Mouse (Mus musculus) thymus, postnatal 0 days (tissue): ENCODE data around the gene Sytl3. TPM values are rescaled to one million over a fixed set of nuclear protein-coding genes. Genes with fewer than 3 reads are reported as not detected.
"Not testable (repeated sequence)": the region's sequence is repeated elsewhere in the genome, so short reads cannot be mapped to it uniquely, and the experiment has no call there.

ENCODE experiments used
- DNase-seq: peaks from one replicate; pipeline ENCODE4 v3.0.0-alpha.2; 2015; ENCODE audit warnings: low spot score
- polyA plus RNA-seq: library from polyadenylated mRNA; unstranded; fragments of >200 nt; fragmentation: Nextera tagmentation; extraction: Ambion mirVana; gene quantifications from 2 replicates; pipeline ENCODE4 v1.2.1, GENCODE M21; 2015

The Sytl3 gene
- 62.0 and 75.8 TPM in 2 replicates for polyA plus RNA-seq

DNA sequence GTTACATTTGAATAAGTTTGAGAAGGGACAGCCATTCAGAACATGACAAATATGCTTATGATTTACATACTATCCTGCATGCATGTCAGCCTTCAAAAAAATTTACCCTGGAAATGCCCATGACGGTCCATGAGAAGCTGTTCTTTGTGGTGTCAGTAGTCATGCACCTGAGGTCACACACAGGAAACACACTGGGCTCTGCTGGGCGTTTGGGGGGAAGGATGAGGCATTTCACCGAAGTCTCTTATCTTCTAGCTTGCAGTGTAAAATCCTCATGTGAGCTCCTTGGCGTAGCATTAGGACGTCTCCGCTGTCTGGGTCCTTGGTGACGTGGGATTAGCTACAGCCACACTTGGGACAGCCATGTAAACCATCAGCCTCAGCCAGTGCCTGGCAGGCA, at the start of gene Sytl3:
Gene Sytl3, plus strand, starts transcription at position 293 of the 400 bp plus-strand sequence.
- not testable (repeated sequence) for DNase-seq

DNA sequence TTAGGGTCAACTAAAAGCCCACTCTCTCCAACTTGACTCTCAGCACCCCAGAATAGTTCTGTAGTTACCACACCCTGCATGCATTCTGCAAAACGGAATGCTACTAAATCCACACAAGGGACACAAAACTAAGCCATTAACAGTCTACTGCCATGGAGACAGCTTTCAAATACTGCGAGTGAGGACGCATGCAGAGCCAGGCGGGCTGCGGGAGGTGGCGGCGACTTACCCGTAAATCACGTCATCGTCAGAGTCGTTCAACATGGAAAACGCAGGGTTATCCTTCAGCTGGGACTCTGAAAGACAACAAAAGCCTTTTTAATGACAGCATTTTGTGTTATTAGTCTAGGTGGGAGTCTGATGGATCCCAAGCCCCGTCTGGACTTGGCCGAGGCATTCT, 45.4 kb upstream of the Sytl3 start:
- not testable (repeated sequence) for DNase-seq

- DNase-seq, result not testable (repeated sequence)
These were observed 44.6 kb upstream of the Sytl3 start for GRCm38 (mm10) chr17:6614316-6614715.

GRCm38 (mm10) chr17:6616731-6617130, 42.2 kb upstream of the Sytl3 start:
- not testable (repeated sequence) for DNase-seq

DNA sequence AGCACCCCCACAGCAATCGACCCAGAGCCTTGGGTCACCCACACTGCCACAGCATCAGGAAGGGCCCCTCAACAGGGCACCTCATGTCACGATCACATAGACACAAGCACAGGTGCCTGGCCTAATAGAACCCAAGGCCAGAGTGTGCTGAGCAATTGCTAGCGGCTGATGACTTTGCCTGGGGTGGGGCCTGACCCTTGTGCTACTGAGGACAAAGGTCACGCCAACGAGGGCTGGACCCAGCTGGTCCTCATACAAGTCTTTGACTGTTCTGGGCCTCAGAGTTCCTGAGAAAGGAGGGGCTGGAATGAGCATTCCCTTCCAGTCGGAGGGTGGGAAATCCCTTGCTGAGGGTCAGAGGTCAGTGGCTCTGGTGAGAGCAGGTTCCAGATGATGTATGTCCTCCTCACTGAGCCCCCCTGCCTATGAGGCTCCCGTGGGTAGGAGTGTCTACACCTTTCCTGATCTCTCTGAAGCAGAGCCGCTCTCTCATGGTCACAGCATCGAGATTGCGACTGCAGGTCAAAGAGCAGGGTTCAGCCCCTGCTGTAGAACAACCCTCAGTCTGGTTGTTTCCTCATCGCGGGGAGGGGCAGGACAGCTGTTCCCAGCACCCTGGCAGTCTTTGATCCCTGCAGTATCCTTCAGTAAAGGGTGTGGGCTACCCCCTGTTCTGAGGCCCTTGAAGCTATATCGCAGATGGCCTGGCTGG, 41.0 kb upstream of the Sytl3 start:
- DNase-seq, result not testable (repeated sequence)

DNA sequence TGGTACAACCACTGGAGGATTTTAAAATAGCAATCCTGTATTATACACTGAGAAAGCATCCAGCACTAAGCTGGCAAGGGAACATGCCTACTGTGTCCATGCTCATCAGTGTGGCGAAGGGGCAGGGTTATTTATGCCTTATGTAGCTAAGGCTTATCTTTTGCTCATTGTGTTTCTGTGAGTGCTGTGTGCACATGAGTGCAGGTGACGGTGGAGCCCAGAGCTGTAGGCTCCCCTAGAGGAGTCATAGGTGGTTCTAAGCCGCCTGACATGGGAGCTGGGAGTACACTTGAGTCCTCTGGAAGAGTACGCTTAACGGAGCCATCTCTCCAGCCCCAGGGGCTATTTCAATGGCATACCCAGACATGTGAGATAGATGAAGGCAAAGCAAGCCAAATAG, 39.6 kb upstream of the Sytl3 start:
- not testable (repeated sequence) for DNase-seq

- DNase-seq, result not testable (repeated sequence)
These were observed 38.9 kb upstream of the Sytl3 start for GRCm38 (mm10) chr17:6620035-6620434.

DNA sequence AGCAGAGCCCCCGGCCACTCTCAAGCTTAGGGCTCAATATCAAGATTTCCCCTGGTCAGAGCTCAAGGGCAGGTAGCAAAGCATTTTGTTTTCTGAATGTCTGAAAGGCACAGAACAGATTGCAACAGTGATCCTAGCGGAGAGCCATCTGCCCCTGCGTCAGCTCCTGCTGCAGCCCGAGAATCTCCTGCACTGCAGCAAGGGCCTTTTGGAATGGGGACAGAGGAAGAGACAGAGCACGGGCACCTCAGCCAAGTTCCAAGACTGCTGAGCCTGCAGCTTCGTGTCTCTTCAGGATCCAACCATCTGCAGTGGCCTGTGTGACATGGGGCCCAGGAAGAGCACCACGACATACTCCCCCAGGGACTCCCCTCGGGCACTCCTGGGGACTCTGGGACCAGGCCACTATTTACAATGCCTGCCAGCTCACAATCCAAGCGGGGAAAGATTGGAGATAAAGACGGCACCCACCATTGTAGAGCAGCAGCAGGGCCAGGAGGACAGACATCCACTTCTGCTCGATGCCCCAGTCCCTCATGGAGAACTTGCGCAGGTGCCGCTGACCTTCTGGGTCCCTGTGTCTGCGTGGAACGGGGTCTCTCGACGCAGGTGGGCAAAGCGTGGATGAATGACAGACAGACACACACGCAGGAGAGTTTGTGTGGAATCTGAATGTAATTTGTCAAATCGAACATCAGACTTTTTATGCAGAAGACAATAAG, 38.0 kb upstream of the Sytl3 start:
- not testable (repeated sequence) for DNase-seq

DNA sequence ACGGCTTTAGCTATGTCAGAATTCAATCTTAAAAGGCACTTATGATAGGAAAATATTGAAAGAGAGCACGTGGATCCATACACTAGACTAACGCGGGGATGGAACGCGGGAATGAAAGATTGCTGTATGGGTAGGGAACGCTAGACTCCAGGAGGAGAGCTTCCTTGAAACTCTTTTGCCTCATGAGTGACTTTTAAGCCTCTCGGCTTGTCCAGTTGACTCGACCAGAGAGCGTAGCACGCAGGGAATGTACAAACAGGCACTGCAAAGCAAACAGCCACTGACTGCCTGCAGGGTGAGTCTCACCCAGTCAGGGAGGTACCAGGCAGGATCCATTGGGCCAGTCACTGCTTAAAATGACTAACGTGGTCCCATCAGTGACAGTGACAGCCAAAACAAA, 36.9 kb upstream of the Sytl3 start:
- DNase-seq, result not testable (repeated sequence)

- DNase-seq, result not testable (repeated sequence)
These were observed 33.9 kb upstream of the Sytl3 start for GRCm38 (mm10) chr17:6624926-6625558.

- not testable (repeated sequence) for DNase-seq
These were observed 28.5 kb upstream of the Sytl3 start for GRCm38 (mm10) chr17:6630398-6630797.

GRCm38 (mm10) chr17:6632850-6633249, 26.0 kb upstream of the Sytl3 start:
- DNase-seq, result not testable (repeated sequence)

DNA sequence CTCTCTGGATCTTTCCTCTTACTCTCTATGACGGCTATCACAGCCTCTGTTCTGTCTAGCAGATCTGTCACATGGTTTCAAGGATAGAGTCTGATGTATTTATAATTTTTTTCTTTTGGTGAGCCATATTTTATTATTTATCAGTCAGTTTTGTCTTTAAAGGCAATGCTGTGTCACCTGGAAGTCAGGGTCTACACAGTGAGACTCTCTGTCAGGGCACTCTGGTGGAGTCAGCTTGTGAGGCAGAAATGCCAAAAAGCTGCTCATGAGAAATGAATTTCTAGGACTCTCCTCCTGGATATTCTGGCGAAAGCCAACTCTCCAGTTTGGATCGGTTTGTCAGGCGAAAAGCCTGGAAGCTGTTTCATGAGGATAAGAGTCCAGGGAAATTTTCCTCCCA, 23.1 kb upstream of the Sytl3 start:
- DNase-seq, result not testable (repeated sequence)

GRCm38 (mm10) chr17:6636861-6637260, 22.0 kb upstream of the Sytl3 start:
- DNase-seq, result no peak

- DNase-seq, result not testable (repeated sequence)
These were observed 21.5 kb upstream of the Sytl3 start for GRCm38 (mm10) chr17:6637434-6637833.

- DNase-seq, result not testable (repeated sequence)
These were observed 20.4 kb upstream of the Sytl3 start for GRCm38 (mm10) chr17:6638444-6638843.

- not testable (repeated sequence) for DNase-seq
These were observed 19.4 kb upstream of the Sytl3 start for GRCm38 (mm10) chr17:6639486-6639885.

DNA sequence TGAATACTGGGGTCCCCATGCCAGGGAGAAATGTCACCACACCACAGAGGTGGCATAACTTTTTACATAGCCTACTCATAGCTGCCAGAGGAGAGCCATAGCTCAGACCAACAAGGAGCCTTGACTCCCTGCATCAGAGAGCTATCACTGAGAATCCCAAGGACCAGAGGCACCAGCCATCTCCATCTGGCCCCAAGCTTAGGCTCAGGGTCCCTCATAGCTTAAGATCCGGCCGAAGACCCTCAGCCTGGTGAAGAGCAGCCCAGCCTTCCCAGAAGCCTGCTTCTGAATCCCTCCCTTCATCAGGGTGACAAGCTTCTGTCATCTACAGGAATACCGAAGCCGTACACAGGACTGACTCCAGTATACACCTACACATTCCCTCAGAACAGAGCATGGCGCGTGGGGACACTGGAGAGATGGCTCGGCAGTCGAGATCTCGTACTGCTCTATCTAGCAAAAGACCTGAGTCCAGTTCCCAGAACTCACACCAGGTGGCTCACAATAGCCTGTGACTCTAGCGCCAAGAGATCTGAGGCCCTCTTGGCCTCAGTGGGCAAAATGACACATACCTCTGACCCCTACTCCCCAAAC, 18.8 kb upstream of the Sytl3 start:
- not testable (repeated sequence) for DNase-seq

- not testable (repeated sequence) for DNase-seq
These were observed 18.0 kb upstream of the Sytl3 start for GRCm38 (mm10) chr17:6640771-6641429.

GRCm38 (mm10) chr17:6644210-6644609, 14.7 kb upstream of the Sytl3 start:
- DNase-seq, result not testable (repeated sequence)

DNA sequence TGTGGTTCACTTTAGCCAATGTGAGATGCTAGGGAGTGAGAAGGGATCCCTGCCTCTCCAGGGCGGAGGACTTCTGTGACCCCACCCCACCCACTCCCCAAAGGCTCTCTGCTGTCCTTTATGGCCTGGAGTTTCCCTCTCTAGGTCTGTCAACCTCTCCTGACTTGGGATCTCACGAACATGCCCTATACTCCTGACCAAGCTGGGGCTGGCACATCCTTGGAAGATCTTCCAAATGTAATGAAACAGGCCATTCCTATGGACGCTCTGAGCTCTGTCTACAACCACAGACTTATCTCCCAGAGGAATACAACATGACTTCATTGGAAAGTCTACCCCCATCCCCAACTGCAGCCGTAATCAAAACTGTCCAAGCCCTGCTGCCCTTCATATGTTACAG, 14.2 kb upstream of the Sytl3 start:
- not testable (repeated sequence) for DNase-seq
